Mouse (Mus musculus): Measurements from ENCODE around the gene Pias1. TPM values are rescaled to one million over a fixed set of nuclear protein-coding genes. Genes with fewer than 3 reads are reported as not detected.
"Not testable (repeated sequence)": the region's sequence is repeated elsewhere in the genome, so short reads cannot be mapped to it uniquely, and the experiment has no call there.

Gene Pias1
- polyA plus RNA-seq, 1 experiment from 2014 or later, result 65.8 TPM

DNA sequence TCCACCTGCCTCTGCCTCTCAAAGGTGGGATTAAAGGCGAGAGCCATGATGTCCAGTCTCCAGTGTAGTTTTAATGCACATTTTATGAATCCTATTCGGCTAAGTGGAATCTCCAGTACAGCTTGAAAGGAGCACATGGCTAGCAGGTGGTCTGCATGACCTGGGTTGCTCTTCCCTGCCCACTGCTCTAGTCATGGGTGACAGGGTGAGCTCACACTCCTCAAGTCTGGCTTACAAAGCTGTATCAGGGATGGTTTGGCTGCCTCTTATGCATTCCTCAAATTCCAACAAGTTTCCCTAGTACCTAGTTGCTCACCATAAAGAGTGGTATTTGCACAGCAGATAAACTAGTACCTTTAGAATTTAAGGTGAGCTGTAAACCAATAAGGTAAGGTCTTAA lies 109.9 kb downstream of the Pias1 start:
- H3K4me3 ChIP-seq, result no peak overlapping the region
- no peaks in the 10 kb centered on the region for H3K9me3 ChIP-seq
- no peaks in the 10 kb centered on the region for H3K4me1 ChIP-seq
- peaks cover 22% of the 10 kb centered on the region for H3K36me3 ChIP-seq
- H3K27me3 ChIP-seq, result no peaks in the 10 kb centered on the region
- ATAC-seq (ENCODE audit: low FRiP score, low read depth), result no peak
- H3K9ac ChIP-seq (replicated peaks), result no peak overlapping the region
- no peak overlapping the region for H3K4me2 ChIP-seq (replicated peaks)
- 77% methylated on average over 2 of the region's 2 CpGs for WGBS
- H3K27ac ChIP-seq (replicated peaks), result no peak overlapping the region

DNA sequence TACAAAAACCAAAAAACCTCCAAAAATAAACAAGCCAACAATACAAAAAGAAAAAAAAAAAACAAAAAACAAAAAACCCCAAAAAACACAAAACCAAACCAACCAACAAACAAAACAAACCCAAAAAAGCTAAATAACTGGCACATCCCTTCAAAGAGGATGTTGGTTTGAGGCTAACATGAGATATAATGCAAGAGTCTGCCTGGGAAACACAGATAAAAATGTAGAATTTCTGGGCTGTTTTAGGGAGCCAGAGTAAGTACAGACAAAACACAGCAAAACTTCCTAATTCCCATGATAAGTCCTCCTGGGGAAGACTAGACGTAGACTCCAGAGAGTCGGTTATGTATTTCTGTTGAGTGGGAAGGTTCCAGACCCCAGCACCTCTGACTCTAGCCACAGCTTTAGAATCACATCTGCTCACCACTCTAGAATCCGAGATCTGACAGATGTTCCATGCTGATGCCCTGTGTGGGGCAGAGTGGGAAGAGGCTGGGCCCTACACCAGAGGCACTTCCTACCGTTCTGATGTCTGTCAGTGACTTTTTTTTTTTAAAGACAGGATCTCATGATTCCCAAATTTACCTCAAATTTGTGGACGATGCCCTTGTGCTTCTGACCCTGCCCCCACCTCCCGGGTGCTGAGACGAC lies 110.6 kb downstream of the Pias1 start:
- Histone ChIP-seq H3K36me3 (peaks cover 17% of the 10 kb centered on the region), H3K4me1 (no peaks in the 10 kb centered on the region), H3K4me3 (no peak overlapping the region), H3K4me2 (replicated peaks) (no peak overlapping the region), H3K9ac (replicated peaks) (no peak overlapping the region), H3K27me3 (no peaks in the 10 kb centered on the region), H3K27ac (replicated peaks) (no peak overlapping the region), H3K9me3 (no peaks in the 10 kb centered on the region)
- no peak for ATAC-seq (ENCODE audit: low FRiP score, low read depth)
- 91% methylated on average over 7 of the region's 7 CpGs for WGBS

DNA sequence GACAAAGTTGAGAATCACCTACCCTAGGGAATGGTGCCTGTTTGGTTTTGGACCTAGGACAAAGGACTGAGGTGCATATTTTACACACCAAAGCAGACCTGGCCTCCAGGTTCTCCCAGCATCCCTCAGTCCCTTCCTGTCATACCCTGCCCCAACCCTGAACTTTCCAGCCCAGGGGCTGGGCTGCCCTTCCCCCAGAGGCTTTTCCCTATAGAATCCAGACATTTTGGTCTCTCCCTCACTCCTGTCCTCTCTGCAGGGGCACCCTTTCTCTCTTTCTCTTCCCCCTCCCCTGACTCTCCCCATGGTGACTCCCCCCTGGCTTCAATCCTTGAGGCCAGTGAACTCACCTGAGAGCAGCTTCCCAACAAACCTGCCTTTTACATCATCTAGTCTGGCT lies 117.0 kb downstream of the Pias1 start:
- H3K9me3 ChIP-seq, result no peaks in the 10 kb centered on the region

DNA sequence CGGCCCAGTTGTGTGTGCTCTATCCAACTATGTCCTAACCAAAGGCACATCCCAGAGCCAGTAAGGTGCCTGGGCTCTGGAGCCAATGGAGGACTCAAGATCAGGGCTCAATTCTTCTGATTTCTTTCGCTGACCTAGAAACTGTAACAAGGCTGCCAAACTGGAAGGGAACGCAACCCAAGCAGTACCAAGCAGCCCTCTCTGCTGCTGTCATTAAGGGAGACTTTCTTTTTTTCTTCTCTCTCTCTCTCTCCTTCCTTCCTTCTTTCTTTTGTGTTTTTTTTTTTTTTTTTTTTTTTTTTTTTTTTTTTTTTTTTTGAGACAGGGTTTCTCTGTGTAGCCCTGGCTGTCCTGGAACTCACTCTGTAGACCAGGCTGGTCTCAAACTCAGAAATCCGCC lies 118.5 kb downstream of the Pias1 start:
- H3K27me3 ChIP-seq; H3K4me3 ChIP-seq; H3K27ac ChIP-seq (replicated peaks); H3K4me1 ChIP-seq; H3K36me3 ChIP-seq; H3K9ac ChIP-seq (replicated peaks); H3K4me2 ChIP-seq (replicated peaks); H3K9me3 ChIP-seq; ATAC-seq (ENCODE audit: low FRiP score, low read depth): not testable (repeated sequence)
- 91% methylated on average over 4 of the region's 4 CpGs for WGBS

More for the DNA sequence above, 117.0 kb downstream of the Pias1 start:
- Histone ChIP-seq H3K4me2 (replicated peaks) (no peak overlapping the region), H3K4me1 (no peaks in the 10 kb centered on the region), H3K4me3 (no peak overlapping the region), H3K27ac (replicated peaks) (no peak overlapping the region), H3K27me3 (no peaks in the 10 kb centered on the region), H3K9ac (replicated peaks) (no peak overlapping the region), H3K36me3 (no peaks in the 10 kb centered on the region)
- ATAC-seq (ENCODE audit: low FRiP score, low read depth), result no peak

DNA sequence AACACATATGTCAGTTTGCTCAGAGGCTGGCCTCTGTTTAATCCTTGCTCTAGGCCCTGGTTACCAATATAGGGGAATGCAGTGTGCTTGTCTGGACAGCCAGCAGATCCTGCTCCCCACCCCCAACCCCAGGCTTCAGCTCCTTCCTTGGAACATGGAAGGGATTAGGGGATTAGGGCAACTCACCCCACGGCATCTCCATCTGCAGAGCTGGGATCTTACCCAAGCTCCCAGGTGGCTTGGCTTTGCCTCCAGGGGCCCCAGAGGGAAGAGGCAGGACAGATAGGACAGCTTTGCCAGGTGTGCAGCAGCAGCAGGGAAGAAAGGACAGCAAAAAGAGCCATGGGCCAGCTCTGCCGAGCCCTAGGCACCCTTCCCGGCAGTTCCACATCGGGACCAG lies 126.9 kb downstream of the Pias1 start:
- H3K4me1 ChIP-seq, result peaks cover 15% of the 10 kb centered on the region
- no peaks in the 10 kb centered on the region for H3K9me3 ChIP-seq
- no peak overlapping the region for H3K27ac ChIP-seq (replicated peaks)
- WGBS, result 41% methylated on average over 4 of the region's 4 CpGs
- H3K36me3 ChIP-seq, result no peaks in the 10 kb centered on the region
- H3K4me3 ChIP-seq, result no peak overlapping the region
- no peaks in the 10 kb centered on the region for H3K27me3 ChIP-seq
- ATAC-seq (ENCODE audit: low FRiP score, low read depth), result no peak
- no peak overlapping the region for H3K9ac ChIP-seq (replicated peaks)
- no peak overlapping the region for H3K4me2 ChIP-seq (replicated peaks)

DNA sequence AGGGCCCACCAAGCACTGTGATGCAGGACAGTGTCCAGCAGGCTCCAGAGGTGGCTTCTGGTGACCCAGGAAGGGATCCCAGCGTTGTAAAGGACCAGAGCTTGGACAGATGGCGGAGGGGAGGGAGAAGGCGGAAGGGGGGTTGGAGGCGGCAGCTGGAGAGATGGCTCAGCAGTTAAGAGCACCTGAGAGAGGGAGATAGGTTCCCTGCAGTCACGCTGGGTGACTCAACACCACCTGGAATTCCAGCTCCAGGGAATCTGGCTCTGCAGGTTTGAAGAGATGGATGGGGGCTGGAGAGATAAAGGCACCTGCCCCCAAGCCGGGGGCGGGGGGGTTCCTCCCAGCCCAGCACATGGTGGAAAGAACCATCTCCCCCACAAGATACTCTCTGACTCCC lies 127.6 kb downstream of the Pias1 start:
- H3K27ac ChIP-seq (replicated peaks); ATAC-seq (ENCODE audit: low FRiP score, low read depth); H3K9ac ChIP-seq (replicated peaks); H3K9me3 ChIP-seq; H3K36me3 ChIP-seq; H3K4me2 ChIP-seq (replicated peaks); H3K27me3 ChIP-seq; H3K4me3 ChIP-seq: not testable (repeated sequence)
- peaks cover 15% of the 10 kb centered on the region for H3K4me1 ChIP-seq
- WGBS, result 67% methylated on average over 7 of the region's 7 CpGs

DNA sequence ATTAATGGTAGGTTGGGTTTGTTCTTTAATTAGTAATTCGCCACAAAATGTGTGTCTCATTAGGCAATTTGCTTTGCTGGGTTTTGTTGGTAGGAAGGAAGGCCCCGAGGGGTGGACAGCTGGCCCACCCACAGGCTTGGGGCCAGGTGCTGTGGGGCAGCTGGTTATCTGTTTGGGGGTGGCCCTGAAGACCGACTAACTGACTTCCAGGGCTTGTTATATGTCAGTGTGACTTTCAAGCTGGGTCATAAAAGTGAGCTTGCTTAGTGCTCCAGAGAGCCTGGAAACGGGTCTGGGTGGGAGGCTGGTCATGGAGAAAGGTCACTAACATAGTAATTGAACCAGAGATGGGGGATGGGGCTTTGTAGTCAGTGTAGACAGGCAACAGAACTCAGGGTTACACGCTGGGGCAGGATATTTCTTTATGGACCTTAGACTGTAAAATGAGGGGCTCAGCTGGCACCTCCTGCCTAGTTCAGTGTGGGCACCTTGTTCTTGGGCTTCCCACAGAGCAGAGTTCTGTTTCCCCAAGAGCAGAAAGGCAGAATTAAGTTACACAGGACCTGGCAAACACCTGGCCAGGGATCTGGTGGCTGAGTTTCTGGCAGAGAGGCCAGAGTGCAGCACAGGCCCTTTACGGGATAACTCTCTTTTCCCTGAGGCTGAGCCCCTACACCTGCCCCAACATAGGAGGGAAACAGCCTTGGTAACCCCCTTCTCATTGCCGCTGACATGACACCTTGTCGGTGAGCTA lies 129.3 kb downstream of the Pias1 start:
- no peak overlapping the region for H3K27ac ChIP-seq (replicated peaks)
- no peaks in the 10 kb centered on the region for H3K9me3 ChIP-seq
- no peak for ATAC-seq (ENCODE audit: low FRiP score, low read depth)
- H3K27me3 ChIP-seq, result no peaks in the 10 kb centered on the region
- peaks cover 15% of the 10 kb centered on the region for H3K4me1 ChIP-seq
- WGBS, result 66% methylated on average over 8 of the region's 8 CpGs
- H3K9ac ChIP-seq (replicated peaks), result no peak overlapping the region
- H3K36me3 ChIP-seq, result no peaks in the 10 kb centered on the region
- no peak overlapping the region for H3K4me3 ChIP-seq
- 0 out of 2 replicates have a peak overlapping the region, but pooled peaks have one; percentile 9 for H3K4me2 ChIP-seq (replicated peaks)

- WGBS, result 63% methylated on average over 20 of the region's 20 CpGs
- Histone ChIP-seq H3K36me3 (no peaks in the 10 kb centered on the region), H3K9me3 (no peaks in the 10 kb centered on the region), H3K9ac (replicated peaks) (no peak within 1 kb of the TSS), H3K4me1 (peaks cover 15% of the 10 kb centered on the region), H3K4me2 (replicated peaks) (0 out of 2 replicates have a peak within 1 kb of the TSS, but pooled peaks have one; percentile 9), H3K4me3 (no peak within 1 kb of the TSS), H3K27me3 (no peaks in the 10 kb centered on the region), H3K27ac (replicated peaks) (no peak within 1 kb of the TSS)
- no peak for ATAC-seq (ENCODE audit: low FRiP score, low read depth)
Measured at GRCm38 (mm10) chr9:62857719-62858261, 129.9 kb downstream of the Pias1 start, which contains the start of gene Calml4. Calml4 (plus strand) TSS chr9:62858080.

DNA sequence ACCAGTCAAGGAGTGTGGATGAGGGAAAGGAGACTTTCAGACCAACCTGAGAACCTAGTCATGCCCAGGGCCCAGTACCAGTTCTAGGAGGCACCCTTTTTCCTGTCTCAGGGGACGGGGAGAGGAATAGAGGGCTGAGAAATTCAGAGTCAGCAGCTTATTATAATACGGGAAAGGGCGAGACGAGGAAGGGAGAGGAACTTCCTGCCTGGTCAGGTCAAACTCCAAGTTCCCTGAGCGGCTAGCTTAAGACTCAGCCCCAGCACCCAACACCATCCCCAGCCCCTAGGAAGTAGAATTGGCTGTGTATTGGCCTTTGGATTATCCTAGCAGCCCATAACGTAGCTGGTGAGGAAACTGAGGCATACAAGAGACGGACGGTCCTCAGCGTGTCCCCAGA lies 130.5 kb downstream of the Pias1 start:
- H3K4me1 ChIP-seq, result peaks cover 15% of the 10 kb centered on the region
- no peak overlapping the region for H3K9ac ChIP-seq (replicated peaks)
- H3K36me3 ChIP-seq, result no peaks in the 10 kb centered on the region
- ATAC-seq (ENCODE audit: low FRiP score, low read depth), result no peak
- 83% methylated on average over 9 of the region's 9 CpGs for WGBS
- no peaks in the 10 kb centered on the region for H3K9me3 ChIP-seq
- H3K27ac ChIP-seq (replicated peaks), result no peak overlapping the region
- no peaks in the 10 kb centered on the region for H3K27me3 ChIP-seq
- no peak overlapping the region for H3K4me3 ChIP-seq
- no peak overlapping the region for H3K4me2 ChIP-seq (replicated peaks)

DNA sequence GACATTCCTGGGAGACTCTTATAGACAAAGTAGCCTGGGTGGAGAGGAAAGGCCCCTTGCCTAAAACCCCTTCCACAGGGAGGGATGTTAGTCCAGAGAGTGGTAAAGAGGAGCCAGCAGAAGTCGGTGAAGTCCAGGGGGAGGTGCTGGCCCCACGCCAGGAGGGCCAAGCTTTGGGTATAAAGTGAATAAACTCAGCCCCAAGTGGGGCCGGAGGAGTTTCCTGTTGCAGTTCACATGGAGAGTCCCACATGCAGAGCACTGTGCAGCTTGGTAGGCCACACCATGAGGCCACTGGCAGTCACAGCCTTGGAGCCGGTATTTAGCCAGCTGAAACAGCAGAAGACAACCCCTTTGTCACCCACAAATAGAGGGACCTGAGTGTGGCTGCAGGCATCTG lies 133.2 kb downstream of the Pias1 start:
- Histone ChIP-seq H3K27ac (replicated peaks) (no peak overlapping the region), H3K4me1 (peaks cover 15% of the 10 kb centered on the region), H3K9me3 (no peaks in the 10 kb centered on the region), H3K9ac (replicated peaks) (no peak overlapping the region), H3K4me3 (no peak overlapping the region), H3K4me2 (replicated peaks) (no peak overlapping the region), H3K27me3 (no peaks in the 10 kb centered on the region), H3K36me3 (no peaks in the 10 kb centered on the region)
- 68% methylated on average over 4 of the region's 4 CpGs for WGBS
- ATAC-seq (ENCODE audit: low FRiP score, low read depth), result no peak

GRCm38 (mm10) chr9:62851571-62851970 lies 136.2 kb downstream of the Pias1 start:
- H3K36me3 ChIP-seq, result no peaks in the 10 kb centered on the region
- no peak for ATAC-seq (ENCODE audit: low FRiP score, low read depth)
- H3K27me3 ChIP-seq, result no peaks in the 10 kb centered on the region
- H3K27ac ChIP-seq (replicated peaks), result no peak overlapping the region
- WGBS, result 66% methylated on average over 2 of the region's 2 CpGs
- no peak overlapping the region for H3K9ac ChIP-seq (replicated peaks)
- no peaks in the 10 kb centered on the region for H3K9me3 ChIP-seq
- no peak overlapping the region for H3K4me3 ChIP-seq
- no peak overlapping the region for H3K4me2 ChIP-seq (replicated peaks)
- no peaks in the 10 kb centered on the region for H3K4me1 ChIP-seq

DNA sequence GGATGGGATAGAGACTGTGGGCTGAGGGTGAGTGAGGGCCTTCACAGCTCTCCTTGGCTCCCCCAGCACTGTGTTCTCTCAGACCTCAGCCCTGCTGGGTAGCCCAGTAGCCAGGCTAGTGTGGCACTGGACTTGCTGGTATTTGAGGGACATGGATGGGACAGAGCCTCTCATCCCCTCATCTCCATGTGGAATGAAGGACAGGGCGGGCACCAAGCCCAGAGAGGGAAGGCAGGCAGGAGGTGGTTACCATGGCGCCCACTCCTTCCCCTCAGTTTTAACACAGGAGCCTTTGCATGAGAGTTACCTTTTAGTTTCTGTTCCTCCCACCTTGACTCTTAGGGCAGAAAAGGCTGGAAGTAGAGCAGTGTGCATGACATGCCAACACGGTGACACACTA lies 139.1 kb downstream of the Pias1 start:
- no peak overlapping the region for H3K27ac ChIP-seq (replicated peaks)
- ATAC-seq (ENCODE audit: low FRiP score, low read depth), result no peak
- H3K4me3 ChIP-seq, result no peak overlapping the region
- H3K27me3 ChIP-seq, result no peaks in the 10 kb centered on the region
- H3K4me2 ChIP-seq (replicated peaks), result no peak overlapping the region
- H3K9me3 ChIP-seq, result no peaks in the 10 kb centered on the region
- no peaks in the 10 kb centered on the region for H3K36me3 ChIP-seq
- no peaks in the 10 kb centered on the region for H3K4me1 ChIP-seq
- WGBS, result 84% methylated on average over 3 of the region's 3 CpGs
- no peak overlapping the region for H3K9ac ChIP-seq (replicated peaks)
